Mouse (Mus musculus) midbrain, embryonic 14.5 days (tissue): Measurements from ENCODE around the gene Gm10912. TPM values are rescaled to one million over a fixed set of nuclear protein-coding genes. Genes with fewer than 3 reads are reported as not detected.
"Not testable (repeated sequence)": the region's sequence is repeated elsewhere in the genome, so short reads cannot be mapped to it uniquely, and the experiment has no call there.

Source experiments
- ATAC-seq: fragments of 200-750 bp; cut with Nextera tagmentation; 2 replicates; pipeline ENCODE4 v1.8.0; 2017; ENCODE audit warnings: moderate number of reproducible peaks, moderate library complexity; ENCODE audit not compliant: low FRiP score, low TSS enrichment
- DNase-seq: peaks from one replicate; pipeline ENCODE4 v3.0.0-alpha.2; 2015
- H3K27ac ChIP-seq: fragments of 300-500 bp; sonication (generic); replicated peaks from 2 replicates; pipeline ENCODE4 v1.5.1; 2014; ENCODE audit warnings: mild to moderate bottlenecking, low read depth, low read length, moderate library complexity
- H3K27me3 ChIP-seq: fragments of 300-500 bp; sonication (generic); 2 replicates; pipeline ENCODE4 v1.6.1; 2014; ENCODE audit warnings: low read length, control low read depth, mixed read lengths; ENCODE audit not compliant: control insufficient read depth, insufficient read depth
- H3K36me3 ChIP-seq: fragments of 300-500 bp; sonication (generic); 2 replicates; pipeline ENCODE4 v1.6.1; 2014; ENCODE audit warnings: low read length, control low read depth; ENCODE audit not compliant: control insufficient read depth, insufficient read depth
- H3K4me1 ChIP-seq: fragments of 300-500 bp; sonication (generic); 2 replicates; pipeline ENCODE4 v1.6.1; 2014; ENCODE audit warnings: mild to moderate bottlenecking, antibody characterized with exemption, low read length, control low read depth; ENCODE audit not compliant: control insufficient read depth, insufficient read depth
- H3K4me2 ChIP-seq: fragments of 300-500 bp; sonication (generic); 2 replicates; pipeline ENCODE4 v1.6.1; 2014; ENCODE audit warnings: mild to moderate bottlenecking, low read length, moderate library complexity
- H3K4me3 ChIP-seq: fragments of 300-500 bp; sonication (generic); replicated peaks from 2 replicates; pipeline ENCODE4 v1.5.1; 2014; ENCODE audit warnings: low read depth, low read length
- H3K9ac ChIP-seq: fragments of 300-500 bp; sonication (generic); replicated peaks from 2 replicates; pipeline ENCODE4 v1.6.1; 2014; ENCODE audit warnings: mild to moderate bottlenecking, low read length, moderate library complexity
- H3K9me3 ChIP-seq: fragments of 300-500 bp; sonication (generic); 2 replicates; pipeline ENCODE4 v1.6.1; 2016; ENCODE audit warnings: low read length, control low read depth, mixed read lengths; ENCODE audit not compliant: control insufficient read depth
- WGBS: fragments of 180-500 bp; shearing (Covaris S2); extraction: QIAGEN DNeasy Blood & Tissue Kit; methylation state at CpG from one replicate; pipeline ENCODE4 v1.1.7; 2014; 5-methylcytosine and 5-hydroxymethylcytosine counted together
- polyA plus RNA-seq: library from polyadenylated mRNA; unstranded; fragments of >200 nt; fragmentation: Nextera tagmentation; extraction: Ambion mirVana; gene quantifications from 2 replicates; pipeline ENCODE4 v1.2.1, GENCODE M21; 2014

The Gm10912 gene
- polyA plus RNA-seq, 1 experiment from 2014 or later: not detected

- H3K27me3 ChIP-seq: no peaks in the 10 kb centered on the region
- ATAC-seq (no peak), DNase-seq (no peak)
- 95% methylated on average over 1 of the region's 1 CpGs for WGBS
- H3K9ac ChIP-seq: no peak overlapping the region
- peaks cover 57% of the 10 kb centered on the region for H3K36me3 ChIP-seq
- H3K4me3 ChIP-seq: no peak overlapping the region
- no peaks in the 10 kb centered on the region for H3K9me3 ChIP-seq
- H3K4me1 ChIP-seq: no peaks in the 10 kb centered on the region
- no peak overlapping the region for H3K4me2 ChIP-seq
- no peak overlapping the region for H3K27ac ChIP-seq
These were observed 7.2 kb upstream of the Gm10912 start for GRCm38 (mm10) chr2:104058381-104058780.

GRCm38 (mm10) chr2:104058954-104059353 is 6.7 kb upstream of the Gm10912 start:
- Histone ChIP-seq H3K4me3 (no peak overlapping the region), H3K9ac (no peak overlapping the region), H3K4me1 (no peaks in the 10 kb centered on the region), H3K4me2 (no peak overlapping the region), H3K27me3 (no peaks in the 10 kb centered on the region), H3K27ac (no peak overlapping the region), H3K36me3 (peaks cover 52% of the 10 kb centered on the region), H3K9me3 (no peaks in the 10 kb centered on the region)
- ATAC-seq (no peak), DNase-seq (no peak)
- WGBS: 94% methylated on average over 4 of the region's 4 CpGs

GRCm38 (mm10) chr2:104059786-104060185 is 5.8 kb upstream of the Gm10912 start:
- ATAC-seq (no peak), DNase-seq (no peak)
- Histone ChIP-seq H3K9ac (no peak overlapping the region), H3K27me3 (no peaks in the 10 kb centered on the region), H3K27ac (no peak overlapping the region), H3K4me3 (no peak overlapping the region), H3K4me1 (no peaks in the 10 kb centered on the region), H3K9me3 (no peaks in the 10 kb centered on the region), H3K4me2 (no peak overlapping the region), H3K36me3 (peaks cover 44% of the 10 kb centered on the region)
- 90% methylated on average over 10 of the region's 10 CpGs for WGBS

GRCm38 (mm10) chr2:104060996-104061395 is 4.6 kb upstream of the Gm10912 start:
- 97% methylated on average over 6 of the region's 6 CpGs for WGBS
- DNase-seq (no peak), ATAC-seq (no peak)
- no peak overlapping the region for H3K27ac ChIP-seq
- H3K4me3 ChIP-seq: no peak overlapping the region
- H3K9ac ChIP-seq: no peak overlapping the region
- no peaks in the 10 kb centered on the region for H3K9me3 ChIP-seq
- H3K36me3 ChIP-seq: peaks cover 36% of the 10 kb centered on the region
- H3K4me2 ChIP-seq: no peak overlapping the region
- no peaks in the 10 kb centered on the region for H3K27me3 ChIP-seq
- no peaks in the 10 kb centered on the region for H3K4me1 ChIP-seq

- no peaks in the 10 kb centered on the region for H3K4me1 ChIP-seq
- H3K27ac ChIP-seq: no peak overlapping the region
- ATAC-seq (no peak), DNase-seq (no peak)
- H3K9me3 ChIP-seq: no peaks in the 10 kb centered on the region
- no peak overlapping the region for H3K4me3 ChIP-seq
- H3K36me3 ChIP-seq: peaks cover 36% of the 10 kb centered on the region
- no peak overlapping the region for H3K9ac ChIP-seq
- H3K4me2 ChIP-seq: no peak overlapping the region
- H3K27me3 ChIP-seq: no peaks in the 10 kb centered on the region
These were observed 3.0 kb upstream of the Gm10912 start for GRCm38 (mm10) chr2:104062665-104063064.

GRCm38 (mm10) chr2:104064152-104064551 is 1.5 kb upstream of the Gm10912 start:
- Histone ChIP-seq H3K4me3 (no peak overlapping the region), H3K27ac (no peak overlapping the region), H3K9ac (no peak overlapping the region), H3K27me3 (no peaks in the 10 kb centered on the region), H3K4me2 (no peak overlapping the region), H3K4me1 (no peaks in the 10 kb centered on the region), H3K36me3 (peaks cover 30% of the 10 kb centered on the region), H3K9me3 (no peaks in the 10 kb centered on the region)
- 94% methylated on average over 2 of the region's 2 CpGs for WGBS
- no peak for ATAC-seq
- no peak for DNase-seq

- H3K4me2 ChIP-seq, H3K27ac ChIP-seq, H3K4me1 ChIP-seq, H3K36me3 ChIP-seq, H3K27me3 ChIP-seq, H3K4me3 ChIP-seq, H3K9ac ChIP-seq, DNase-seq, H3K9me3 ChIP-seq, ATAC-seq: not testable (repeated sequence)
- 88% methylated on average over 7 of the region's 7 CpGs for WGBS
These were observed 2.8 kb downstream of the Gm10912 start, which contains the start of gene Gm10799 for GRCm38 (mm10) chr2:104068450-104068849. Gm10799 (minus strand) TSS chr2:104068550.

DNA sequence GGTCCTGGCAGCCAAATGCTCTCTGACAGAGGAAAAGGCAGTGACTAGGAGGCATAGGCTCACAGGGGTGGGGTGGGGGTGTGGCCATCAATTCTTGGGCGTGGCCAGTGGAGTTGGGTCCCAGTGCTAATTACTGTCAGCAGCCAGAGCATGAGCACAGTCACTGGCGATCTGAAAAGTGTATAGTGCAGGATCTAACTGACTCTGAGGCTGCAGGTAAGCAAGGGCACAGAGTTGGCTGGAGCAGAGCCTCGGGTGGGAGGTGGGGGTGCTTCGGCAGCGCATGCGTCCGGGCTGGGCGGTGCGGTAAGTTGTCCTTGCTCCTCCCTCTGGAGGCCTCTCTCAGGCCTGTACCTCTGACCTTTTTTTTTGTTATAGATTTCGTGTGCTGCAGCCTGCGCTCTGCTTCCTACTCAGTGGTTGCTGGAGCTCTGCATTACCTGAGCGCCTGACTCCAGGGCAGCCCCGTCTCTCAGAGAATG is 4.1 kb downstream of the Gm10912 start, which contains the start of gene Cd59b:
Cd59b (plus strand) TSS at position 146 of the 482 bp plus-strand sequence.
- H3K9me3 ChIP-seq: no peaks in the 10 kb centered on the region
- H3K27me3 ChIP-seq: no peaks in the 10 kb centered on the region
- H3K4me3 ChIP-seq: peak within 1 kb of the TSS; percentile 28
- H3K4me2 ChIP-seq: peak within 1 kb of the TSS; percentile 54
- no peak within 1 kb of the TSS; the same call in 1 of the 2 replicates for H3K9ac ChIP-seq
- DNase-seq (peak; percentile 57), ATAC-seq (peak; percentile 62; the same call in 1 of the 2 replicates)
- H3K27ac ChIP-seq: no peak within 1 kb of the TSS
- 0 out of 2 replicates have a peak, but pooled peaks cover 3% of the 10 kb centered on the region for H3K4me1 ChIP-seq
- 7% methylated on average over 13 of the region's 13 CpGs for WGBS
- no peaks in the 10 kb centered on the region for H3K36me3 ChIP-seq

- WGBS: 80% methylated on average over 5 of the region's 5 CpGs
- H3K9ac ChIP-seq, H3K9me3 ChIP-seq, H3K27ac ChIP-seq, H3K27me3 ChIP-seq, ATAC-seq, H3K4me1 ChIP-seq, H3K4me2 ChIP-seq, H3K4me3 ChIP-seq, DNase-seq, H3K36me3 ChIP-seq: not testable (repeated sequence)
These were observed 12.7 kb downstream of the Gm10912 start for GRCm38 (mm10) chr2:104078285-104078684.
